Mouse (Mus musculus) lung, postnatal 0 days (tissue): ENCODE measurements around the gene Sez6l.

Source experiments
- CTCF ChIP-seq: IDR thresholded peaks from 2 replicates; pipeline ENCODE4 v1.5.1; 2016; ENCODE audit warnings: antibody characterized with exemption, mild to moderate bottlenecking
- EP300 ChIP-seq: IDR thresholded peaks from 2 replicates; pipeline ENCODE4 v1.6.1; 2016; ENCODE audit warnings: antibody characterized with exemption, mild to moderate bottlenecking, control low read depth

DNA sequence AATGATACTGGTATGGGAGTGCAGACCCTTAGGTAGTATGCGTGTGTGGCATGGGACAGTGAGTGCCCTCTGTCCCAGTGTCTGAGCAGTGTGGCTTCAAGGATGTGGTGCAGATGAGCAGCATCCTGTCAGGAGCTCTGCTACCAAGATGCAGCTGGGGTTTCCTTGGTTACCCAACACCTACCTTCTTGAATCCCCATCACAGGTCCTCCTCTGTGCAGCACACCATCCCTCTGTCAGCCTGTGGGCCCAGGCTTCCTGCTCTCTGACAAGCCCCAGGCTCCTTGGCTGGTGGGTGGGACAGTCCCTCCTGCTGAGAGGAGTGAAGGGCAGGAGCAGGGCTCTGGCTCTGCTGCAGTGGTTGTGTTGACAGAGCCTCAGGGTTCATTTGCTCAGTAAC is 199.6 kb downstream of the Sez6l start:
- TF ChIP-seq CTCF (no peak), EP300 (no peak)
